Mouse (Mus musculus): ENCODE results near the gene Syt9. TPM values are rescaled to one million over a fixed set of nuclear protein-coding genes. Genes with fewer than 3 reads are reported as not detected.

Gene Syt9
- polyA plus RNA-seq, 1 experiment from 2014 or later = 5.1 TPM

DNA sequence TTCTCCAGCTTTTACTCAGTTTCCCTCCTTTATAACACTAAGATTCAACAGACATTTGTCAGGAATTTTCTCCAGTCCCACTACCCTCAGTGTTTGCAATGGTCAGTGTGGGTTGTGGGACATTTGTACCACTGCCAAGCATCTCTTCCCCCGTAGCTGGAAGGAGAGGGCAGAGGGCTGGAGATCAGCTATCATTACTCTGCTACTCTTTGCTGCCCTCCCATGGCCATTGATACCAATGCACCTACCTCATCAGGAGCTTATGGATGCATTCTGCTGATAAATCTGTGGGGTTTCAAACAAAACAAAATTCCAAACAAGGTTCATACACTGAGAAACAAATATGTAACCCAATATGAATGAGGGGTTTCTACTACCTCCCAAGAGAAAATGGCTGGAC, 155.8 kb downstream of the Syt9 start:
- no peak overlapping the region for H3K4me3 ChIP-seq
- H3K27ac ChIP-seq (replicated peaks) = no peak overlapping the region
- ATAC-seq (ENCODE audit: low FRiP score, low read depth) = peak; percentile 52
- no peak overlapping the region for H3K4me2 ChIP-seq (replicated peaks)
- H3K9ac ChIP-seq (replicated peaks) = no peak overlapping the region
- H3K9me3 ChIP-seq = no peaks in the 10 kb centered on the region
- no peaks in the 10 kb centered on the region for H3K27me3 ChIP-seq
- WGBS = 30% methylated on average over 1 of the region's 1 CpGs
- H3K4me1 ChIP-seq = no peaks in the 10 kb centered on the region
- H3K36me3 ChIP-seq = no peaks in the 10 kb centered on the region

GRCm38 (mm10) chr7:107528169-107528772, 157.7 kb downstream of the Syt9 start:
- 82% methylated on average over 3 of the region's 3 CpGs for WGBS
- Histone ChIP-seq H3K9ac (replicated peaks) (no peak overlapping the region), H3K27ac (replicated peaks) (no peak overlapping the region), H3K4me2 (replicated peaks) (no peak overlapping the region), H3K4me1 (no peaks in the 10 kb centered on the region), H3K9me3 (no peaks in the 10 kb centered on the region), H3K4me3 (no peak overlapping the region), H3K27me3 (no peaks in the 10 kb centered on the region), H3K36me3 (no peaks in the 10 kb centered on the region)
- ATAC-seq (ENCODE audit: low FRiP score, low read depth) = no peak

DNA sequence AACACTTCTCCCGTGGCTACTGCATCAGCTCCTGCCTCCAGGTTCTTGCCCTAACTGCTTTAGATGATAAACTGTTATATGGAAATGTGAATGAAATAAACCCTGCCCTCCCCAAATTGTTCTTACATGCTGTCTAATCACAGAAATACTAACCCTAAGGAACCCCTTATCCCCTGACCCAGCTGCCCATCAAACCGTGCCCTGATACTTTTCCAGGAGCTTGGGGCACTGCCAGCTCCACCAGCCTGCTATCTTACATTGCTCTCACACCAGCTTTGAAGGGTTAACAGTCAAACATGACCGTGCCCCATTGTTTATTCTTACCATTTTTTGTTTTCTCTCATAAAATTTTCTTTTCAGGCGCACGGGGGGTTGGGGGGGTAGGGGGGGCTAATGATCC, 158.8 kb downstream of the Syt9 start:
- no peak for ATAC-seq (ENCODE audit: low FRiP score, low read depth)
- Histone ChIP-seq H3K9me3 (no peaks in the 10 kb centered on the region), H3K9ac (replicated peaks) (no peak overlapping the region), H3K36me3 (no peaks in the 10 kb centered on the region), H3K27ac (replicated peaks) (no peak overlapping the region), H3K4me1 (no peaks in the 10 kb centered on the region), H3K4me2 (replicated peaks) (no peak overlapping the region), H3K4me3 (no peak overlapping the region), H3K27me3 (no peaks in the 10 kb centered on the region)
- 82% methylated on average over 5 of the region's 5 CpGs for WGBS

DNA sequence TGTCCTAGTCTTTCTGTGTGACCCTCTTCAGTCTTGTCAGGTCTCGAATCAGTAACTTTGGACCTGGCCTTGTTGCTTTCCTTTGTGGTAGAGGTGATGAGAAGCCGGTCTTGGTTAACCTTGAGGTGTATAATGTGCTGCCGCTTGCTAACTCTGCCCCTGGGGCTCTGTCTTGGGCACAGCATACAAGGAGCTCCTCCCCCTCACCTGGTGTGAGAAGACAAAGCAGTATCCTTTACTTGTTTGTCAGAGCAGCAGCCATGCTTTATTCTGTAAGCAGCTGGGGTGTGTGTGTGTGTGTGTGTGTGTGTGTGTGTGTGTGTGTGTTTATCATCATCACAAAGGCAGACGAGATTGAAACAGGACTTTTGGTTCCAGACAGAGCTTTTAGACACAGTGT, 164.8 kb downstream of the Syt9 start:
- Histone ChIP-seq H3K9me3 (no peaks in the 10 kb centered on the region; the same call in 1 of the 2 replicates), H3K27ac (replicated peaks) (no peak overlapping the region), H3K27me3 (no peaks in the 10 kb centered on the region), H3K36me3 (no peaks in the 10 kb centered on the region), H3K4me3 (no peak overlapping the region), H3K4me1 (no peaks in the 10 kb centered on the region), H3K4me2 (replicated peaks) (no peak overlapping the region), H3K9ac (replicated peaks) (no peak overlapping the region)
- WGBS = 82% methylated on average over 4 of the region's 4 CpGs
- no peak for ATAC-seq (ENCODE audit: low FRiP score, low read depth)

DNA sequence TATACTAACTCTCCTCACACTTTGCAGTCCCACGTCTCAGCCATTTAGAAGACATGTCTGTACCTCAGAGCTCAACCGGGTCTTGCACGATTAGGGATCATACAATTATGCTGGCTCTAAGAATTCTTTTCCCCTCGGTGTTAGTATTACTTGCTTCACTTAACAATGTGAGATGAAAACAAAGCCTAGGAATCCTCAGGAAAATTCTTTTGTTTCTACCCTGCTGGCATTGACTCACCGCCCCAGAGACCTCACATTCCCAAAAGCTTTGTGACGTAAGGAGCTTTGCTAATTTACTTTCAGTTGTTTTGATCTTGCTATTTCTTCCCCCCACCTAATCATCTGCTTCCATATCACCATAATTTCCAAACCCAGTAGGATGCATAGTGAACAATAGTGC, 166.0 kb downstream of the Syt9 start:
- Histone ChIP-seq H3K27me3 (no peaks in the 10 kb centered on the region), H3K9ac (replicated peaks) (no peak overlapping the region), H3K4me3 (no peak overlapping the region), H3K9me3 (no peaks in the 10 kb centered on the region; the same call in 1 of the 2 replicates), H3K27ac (replicated peaks) (no peak overlapping the region), H3K4me1 (no peaks in the 10 kb centered on the region), H3K4me2 (replicated peaks) (no peak overlapping the region), H3K36me3 (no peaks in the 10 kb centered on the region)
- WGBS = 47% methylated on average over 6 of the region's 6 CpGs
- no peak for ATAC-seq (ENCODE audit: low FRiP score, low read depth)

DNA sequence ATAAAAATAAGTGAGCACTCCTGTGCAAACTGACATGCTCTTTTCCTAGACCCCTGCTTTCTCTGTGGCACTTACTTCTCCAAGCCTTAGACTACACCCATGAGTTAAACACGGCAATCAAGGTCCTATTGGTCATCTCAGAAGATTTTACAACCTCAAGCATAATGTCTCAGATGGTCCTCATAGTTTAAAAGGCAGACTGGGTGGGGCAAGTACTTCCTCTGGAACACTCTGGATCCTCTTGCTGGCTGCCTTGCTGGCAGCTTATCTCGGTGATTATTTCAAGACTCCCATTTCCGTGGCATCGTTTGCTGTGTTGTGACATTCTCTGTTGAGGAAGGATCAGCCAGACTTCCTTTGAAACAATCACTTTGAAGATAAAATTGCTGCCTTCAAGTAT, 169.5 kb downstream of the Syt9 start:
- H3K27ac ChIP-seq (replicated peaks) = no peak overlapping the region
- no peak for ATAC-seq (ENCODE audit: low FRiP score, low read depth)
- no peaks in the 10 kb centered on the region for H3K36me3 ChIP-seq
- no peaks in the 10 kb centered on the region for H3K4me1 ChIP-seq
- no peak overlapping the region for H3K4me2 ChIP-seq (replicated peaks)
- H3K9me3 ChIP-seq = no peaks in the 10 kb centered on the region
- H3K27me3 ChIP-seq = no peaks in the 10 kb centered on the region
- no peak overlapping the region for H3K4me3 ChIP-seq
- WGBS = 67% methylated on average over 4 of the region's 4 CpGs
- no peak overlapping the region for H3K9ac ChIP-seq (replicated peaks)

DNA sequence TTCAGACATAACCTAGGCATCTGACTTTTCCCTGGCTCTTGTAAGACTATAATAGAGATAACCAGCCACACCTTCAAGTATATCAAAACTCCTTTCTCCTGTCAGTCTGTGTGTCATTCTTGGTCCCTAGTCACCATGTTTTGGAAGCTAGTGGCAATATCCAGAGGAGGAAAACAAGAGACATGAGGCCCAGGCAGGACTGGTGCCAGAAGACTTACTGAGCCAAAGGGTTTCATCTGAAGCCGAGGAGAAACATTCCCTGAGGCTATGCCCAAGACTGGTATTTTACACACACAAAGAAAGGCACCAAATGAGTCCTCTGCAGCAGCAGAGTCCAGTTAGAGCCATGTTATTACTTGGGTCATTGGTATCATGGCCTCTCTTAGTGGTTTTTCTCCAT, 174.5 kb downstream of the Syt9 start:
- no peak overlapping the region for H3K9ac ChIP-seq (replicated peaks)
- H3K4me2 ChIP-seq (replicated peaks) = no peak overlapping the region
- H3K9me3 ChIP-seq = no peaks in the 10 kb centered on the region
- no peak for ATAC-seq (ENCODE audit: low FRiP score, low read depth)
- no peak overlapping the region for H3K4me3 ChIP-seq
- no peak overlapping the region for H3K27ac ChIP-seq (replicated peaks)
- no peaks in the 10 kb centered on the region for H3K4me1 ChIP-seq
- H3K27me3 ChIP-seq = no peaks in the 10 kb centered on the region
- 96% methylated on average over 1 of the region's 1 CpGs for WGBS
- no peaks in the 10 kb centered on the region for H3K36me3 ChIP-seq

DNA sequence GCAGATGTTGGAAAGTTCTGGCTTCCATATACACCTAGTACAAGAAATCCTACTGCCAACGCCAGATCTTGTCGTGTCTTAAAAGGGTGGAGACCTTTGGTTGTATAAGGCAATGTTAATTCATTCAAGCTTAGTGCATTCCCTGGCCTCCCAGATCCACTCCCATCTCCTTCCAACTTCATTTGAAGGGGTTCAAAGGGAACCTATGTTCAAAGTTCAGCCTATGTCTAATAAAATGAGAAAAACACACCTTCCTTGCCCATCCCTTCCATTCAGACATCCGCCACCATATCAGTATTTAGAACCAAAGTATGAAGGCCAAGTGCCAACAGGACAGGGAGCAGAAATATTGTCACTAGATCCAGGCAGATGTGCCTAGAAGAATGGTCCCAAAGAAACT, 177.3 kb downstream of the Syt9 start:
- no peaks in the 10 kb centered on the region for H3K36me3 ChIP-seq
- no peaks in the 10 kb centered on the region for H3K27me3 ChIP-seq
- H3K4me2 ChIP-seq (replicated peaks) = no peak overlapping the region
- no peak overlapping the region for H3K4me3 ChIP-seq
- WGBS = 96% methylated on average over 3 of the region's 3 CpGs
- no peaks in the 10 kb centered on the region for H3K9me3 ChIP-seq
- ATAC-seq (ENCODE audit: low FRiP score, low read depth) = no peak
- H3K27ac ChIP-seq (replicated peaks) = no peak overlapping the region
- no peaks in the 10 kb centered on the region for H3K4me1 ChIP-seq
- H3K9ac ChIP-seq (replicated peaks) = no peak overlapping the region

DNA sequence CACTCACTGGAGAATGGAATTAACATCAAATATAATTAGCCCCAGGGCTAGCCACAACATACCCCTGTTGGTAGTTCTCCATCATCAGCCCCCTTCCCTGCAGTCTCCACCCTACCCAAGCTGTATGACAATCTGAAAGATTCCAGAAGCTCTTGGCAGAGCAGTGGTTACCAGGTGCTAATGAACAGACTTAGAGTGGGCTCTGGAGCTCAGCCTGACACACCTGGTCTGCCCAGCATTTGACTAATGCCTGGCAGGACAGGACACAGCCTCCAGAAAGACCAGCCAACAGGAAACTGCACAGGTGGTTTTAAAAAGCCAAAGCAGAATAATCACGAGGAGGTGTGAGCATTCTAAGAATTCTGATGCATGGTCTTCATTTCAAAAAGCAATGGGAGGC, 182.9 kb downstream of the Syt9 start:
- H3K4me2 ChIP-seq (replicated peaks) = no peak overlapping the region
- no peaks in the 10 kb centered on the region for H3K4me1 ChIP-seq
- ATAC-seq (ENCODE audit: low FRiP score, low read depth) = no peak
- no peak overlapping the region for H3K9ac ChIP-seq (replicated peaks)
- WGBS = 64% methylated on average over 1 of the region's 1 CpGs
- H3K36me3 ChIP-seq = no peaks in the 10 kb centered on the region
- no peaks in the 10 kb centered on the region for H3K27me3 ChIP-seq
- H3K4me3 ChIP-seq = no peak overlapping the region
- no peak overlapping the region for H3K27ac ChIP-seq (replicated peaks)
- no peaks in the 10 kb centered on the region for H3K9me3 ChIP-seq

- 83% methylated on average over 3 of the region's 3 CpGs for WGBS
- H3K9me3 ChIP-seq = no peaks in the 10 kb centered on the region
These were observed 185.4 kb downstream of the Syt9 start for GRCm38 (mm10) chr7:107555906-107556305.

GRCm38 (mm10) chr7:107560675-107561074, 190.1 kb downstream of the Syt9 start:
- H3K9ac ChIP-seq (replicated peaks) = no peak overlapping the region
- no peaks in the 10 kb centered on the region for H3K27me3 ChIP-seq
- WGBS = 84% methylated on average over 2 of the region's 2 CpGs
- ATAC-seq (ENCODE audit: low FRiP score, low read depth) = no peak
- no peaks in the 10 kb centered on the region for H3K4me1 ChIP-seq
- no peaks in the 10 kb centered on the region for H3K36me3 ChIP-seq
- H3K27ac ChIP-seq (replicated peaks) = no peak overlapping the region
- no peak overlapping the region for H3K4me3 ChIP-seq
- H3K9me3 ChIP-seq = no peaks in the 10 kb centered on the region
- no peak overlapping the region for H3K4me2 ChIP-seq (replicated peaks)

More at GRCm38 (mm10) chr7:107555906-107556305, 185.4 kb downstream of the Syt9 start:
- H3K36me3 ChIP-seq = no peaks in the 10 kb centered on the region
- no peak for ATAC-seq (ENCODE audit: low FRiP score, low read depth)
- no peak overlapping the region for H3K4me3 ChIP-seq
- no peaks in the 10 kb centered on the region for H3K27me3 ChIP-seq
- H3K9ac ChIP-seq (replicated peaks) = no peak overlapping the region
- no peak overlapping the region for H3K4me2 ChIP-seq (replicated peaks)
- H3K27ac ChIP-seq (replicated peaks) = no peak overlapping the region
- H3K4me1 ChIP-seq = no peaks in the 10 kb centered on the region

DNA sequence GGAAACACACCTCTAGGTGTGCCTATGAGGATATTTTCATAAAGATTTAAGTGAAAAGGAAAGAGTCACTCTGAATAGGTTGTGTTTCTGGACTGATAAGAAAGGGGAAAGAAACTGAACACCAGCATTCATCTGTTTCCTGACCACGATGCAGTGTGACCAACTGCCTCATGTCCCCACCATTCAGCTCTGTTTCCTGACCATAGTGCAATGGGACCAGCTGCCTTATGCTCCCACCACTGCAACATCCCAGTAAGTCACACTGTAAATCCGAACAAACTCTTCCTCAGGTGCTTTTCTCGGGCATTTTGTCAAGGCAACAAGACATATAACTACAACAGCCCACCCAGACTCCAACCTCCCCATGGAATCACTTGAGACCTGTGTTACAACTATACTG, 191.1 kb downstream of the Syt9 start:
- Histone ChIP-seq H3K4me2 (replicated peaks) (no peak overlapping the region), H3K9me3 (no peaks in the 10 kb centered on the region), H3K4me3 (no peak overlapping the region), H3K36me3 (no peaks in the 10 kb centered on the region), H3K9ac (replicated peaks) (no peak overlapping the region), H3K4me1 (no peaks in the 10 kb centered on the region), H3K27me3 (no peaks in the 10 kb centered on the region), H3K27ac (replicated peaks) (no peak overlapping the region)
- no peak for ATAC-seq (ENCODE audit: low FRiP score, low read depth)
- WGBS = 84% methylated on average over 3 of the region's 3 CpGs

GRCm38 (mm10) chr7:107563727-107564126, 193.2 kb downstream of the Syt9 start:
- Histone ChIP-seq H3K4me1 (no peaks in the 10 kb centered on the region), H3K27ac (replicated peaks) (no peak overlapping the region), H3K36me3 (no peaks in the 10 kb centered on the region), H3K9ac (replicated peaks) (no peak overlapping the region), H3K4me2 (replicated peaks) (no peak overlapping the region), H3K27me3 (no peaks in the 10 kb centered on the region), H3K4me3 (no peak overlapping the region), H3K9me3 (no peaks in the 10 kb centered on the region)
- 66% methylated on average over 2 of the region's 2 CpGs for WGBS
- no peak for ATAC-seq (ENCODE audit: low FRiP score, low read depth)
